Mouse (Mus musculus): Measurements from ENCODE around the gene Med27.

Gene Med27

GRCm38 (mm10) chr2:29571921-29572700 lies 225.5 kb downstream of the Med27 start:
- no peak for DNase-seq

- no peak for DNase-seq
Observed at GRCm38 (mm10) chr2:29572811-29573427, 226.3 kb downstream of the Med27 start.

GRCm38 (mm10) chr2:29573591-29573990 lies 227.0 kb downstream of the Med27 start:
- DNase-seq, result peak; percentile 59 to 73

- DNase-seq, result no peak
Observed at GRCm38 (mm10) chr2:29574187-29574586, 227.6 kb downstream of the Med27 start.
